Mouse (Mus musculus) stomach, postnatal 0 days (tissue): Measurements from ENCODE around the gene Hdac7.

Experiments used
- CTCF ChIP-seq: IDR thresholded peaks from 2 replicates; pipeline ENCODE4 v1.5.1; 2016; ENCODE audit warnings: antibody characterized with exemption, low read depth, mild to moderate bottlenecking, moderate library complexity
- EP300 ChIP-seq: optimal IDR thresholded peaks from 2 replicates; pipeline ENCODE3; 2016; ENCODE audit warnings: antibody characterized with exemption

GRCm38 (mm10) chr15:97749397-97749796 lies 94.9 kb downstream of the Hdac7 start:
- TF ChIP-seq CTCF (no peak), EP300 (no peak)
